9 mouse cellular contexts compared by ENCODE assay signal in genomic region chr2:153548221-153548923, GRCm38 (mm10). TPM values are rescaled to one million over a fixed set of nuclear protein-coding genes. Genes with fewer than 3 reads are reported as not detected.
DNase-seq lines count a peak whose midpoint lies in the region; ATAC-seq and TF ChIP-seq lines count a peak whose summit lies in the region.
"Had no signal": no experiment of that assay in that cellular context is flagged by ENCODE, and none has a peak within 500 bp of the region (broad histone marks: within the 10 kb centered on the region; RNA-seq: fewer than 3 reads in every experiment).

No protein-coding gene starts in this region.

- H3K9me3 ChIP-seq in heart, postnatal 0 days (replicated peaks; ENCODE audit: control insufficient read depth, low read length), result no peaks in the 10 kb centered on the region
- H3K9me3 ChIP-seq in forebrain, embryonic 14.5 days (replicated peaks; ENCODE audit: control insufficient read depth, low read length), result no peaks in the 10 kb centered on the region
- H3K9me3 ChIP-seq in midbrain, embryonic 15.5 days, result no peaks in the 10 kb centered on the region

- H3K36me3 ChIP-seq in heart, postnatal 0 days (replicated peaks; ENCODE audit: control insufficient read depth, insufficient read depth, low read length), result no peaks in the 10 kb centered on the region
- H3K36me3 ChIP-seq in forebrain, embryonic 14.5 days (ENCODE audit: control insufficient read depth, insufficient read depth, low read length), result no peaks in the 10 kb centered on the region
- no peaks in the 10 kb centered on the region for H3K36me3 ChIP-seq in midbrain, embryonic 15.5 days (replicated peaks)

- no peaks in the 10 kb centered on the region for H3K27me3 ChIP-seq in heart, postnatal 0 days (ENCODE audit: control insufficient read depth, insufficient read depth, low read length)
- no peaks in the 10 kb centered on the region for H3K27me3 ChIP-seq in forebrain, embryonic 14.5 days (replicated peaks; ENCODE audit: control insufficient read depth, insufficient read depth, low read length)
- H3K27me3 ChIP-seq in midbrain, embryonic 15.5 days (replicated peaks), result no peaks in the 10 kb centered on the region

- 33% methylated on average over 14 of the region's 14 CpGs for WGBS in heart, postnatal 0 days
- 29% methylated on average over 14 of the region's 14 CpGs for WGBS in forebrain, embryonic 14.5 days
- WGBS in midbrain, embryonic 15.5 days, result 19% methylated on average over 14 of the region's 14 CpGs

- no peak for ATAC-seq in heart, postnatal 0 days (ENCODE audit: insufficient read depth, low read depth)
- peak; percentile 38 for ATAC-seq in forebrain, embryonic 14.5 days
- ATAC-seq in midbrain, embryonic 15.5 days (replicated peaks), result peak; percentile 70
- ATAC-seq in monocyte, adult 5-6 weeks (replicated peaks; ENCODE audit: insufficient number of reproducible peaks, low FRiP score, low TSS enrichment, poor library complexity, severe bottlenecking), result no peak
- no peak for ATAC-seq in erythroblast, adult 5-6 weeks (replicated peaks; ENCODE audit: low FRiP score, poor library complexity, severe bottlenecking)

- H3K4me1 ChIP-seq in heart, postnatal 0 days (ENCODE audit: control insufficient read depth, insufficient read depth), result peaks cover 13% of the 10 kb centered on the region
- H3K4me1 ChIP-seq in forebrain, embryonic 14.5 days (ENCODE audit: control insufficient read depth, insufficient read depth, low read length), result peaks cover 13% of the 10 kb centered on the region
- H3K4me1 ChIP-seq in midbrain, embryonic 15.5 days, result peaks cover 20% of the 10 kb centered on the region

- H3K4me2 ChIP-seq in heart, postnatal 0 days (ENCODE audit: low read depth, low read length), result no peak overlapping the region
- no peak overlapping the region for H3K4me2 ChIP-seq in forebrain, embryonic 14.5 days (ENCODE audit: low read length)
- H3K4me2 ChIP-seq in midbrain, embryonic 15.5 days, result peak overlapping the region; percentile 15; the same call in 1 of the 2 replicates

- no peak for TF ChIP-seq EP300 in heart, postnatal 0 days (IDR thresholded peaks at IDR 0.05; ENCODE audit: low read depth)

- H3K9ac ChIP-seq in heart, postnatal 0 days (replicated peaks; ENCODE audit: low read depth, low read length), result 0 out of 2 replicates have a peak overlapping the region, but pooled peaks have one; percentile 7
- no peak overlapping the region for H3K9ac ChIP-seq in forebrain, embryonic 14.5 days (ENCODE audit: low read length)
- H3K9ac ChIP-seq in midbrain, embryonic 15.5 days, result 0 out of 2 replicates have a peak overlapping the region, but pooled peaks have one; percentile 12

- DNase-seq in heart, postnatal 0 days (ENCODE audit: low spot score), result no peak
- no peak for DNase-seq in heart, postnatal 4 days
- DNase-seq in adrenal gland, postnatal 10 days, result peak; percentile 88
- DNase-seq in forebrain, embryonic 14.5 days (ENCODE audit: low spot score), result peak; percentile 58
- no peak for DNase-seq in kidney, postnatal 4 days
- DNase-seq: gastrocnemius, postnatal 25 days had no signal

- no peak for TF ChIP-seq CTCF in heart, postnatal 0 days (IDR thresholded peaks at IDR 0.05; ENCODE audit: low read depth)

- H3K4me3 ChIP-seq in heart, postnatal 0 days (ENCODE audit: low read depth, low read length), result no peak overlapping the region
- H3K4me3 ChIP-seq in forebrain, embryonic 14.5 days (ENCODE audit: low read depth, low read length), result no peak overlapping the region
- H3K4me3 ChIP-seq in midbrain, embryonic 15.5 days, result no peak overlapping the region

- H3K27ac ChIP-seq in heart, postnatal 0 days (ENCODE audit: low read depth), result no peak overlapping the region
- H3K27ac ChIP-seq in forebrain, embryonic 14.5 days (ENCODE audit: low read depth, low read length), result peak overlapping the region; percentile 9; the same call in 1 of the 2 replicates
- peak overlapping the region; percentile 69 for H3K27ac ChIP-seq in midbrain, embryonic 15.5 days

RNA-seq across cellular contexts. Expression of gene Nol4l, which starts 18.6 kb away (rescaled TPM):
- total RNA-seq in heart, postnatal 0 days (2014; rRNA removed; ENCODE audit: low replicate concordance), result 10.2 and 13.1 TPM in 2 replicates
- polyA plus RNA-seq in heart, postnatal 0 days (2015; fragmentation: Nextera tagmentation; extraction: Ambion mirVana), result 4.3 TPM in 2 replicates
- total RNA-seq in heart, postnatal 4 days (2021), result 10 to 100 TPM; 12.0 to 13.5 TPM
- 10 to 100 TPM; 14.1 to 21.3 TPM for total RNA-seq in adrenal gland, postnatal 10 days (2021)
- 31.4 and 42.0 TPM in 2 replicates for polyA plus RNA-seq in forebrain, embryonic 14.5 days (2014; fragmentation: Nextera tagmentation; extraction: Ambion mirVana)
- polyA plus RNA-seq in midbrain, embryonic 15.5 days (2015; fragmentation: Nextera tagmentation; extraction: Ambion mirVana), result 50.8 and 54.6 TPM in 2 replicates
- total RNA-seq in monocyte, adult 5-6 weeks (2017), result 1.3 to 3.7 TPM (median 1.4 TPM) in 3 replicates
- total RNA-seq in erythroblast, adult 5-6 weeks (2015; ENCODE audit: low replicate concordance), result 2.7 and 6.1 TPM in 2 replicates
- total RNA-seq in erythroblast, adult 5-6 weeks (2017; ENCODE audit: low replicate concordance), result 1.8 and 4.3 TPM in 2 replicates

RNA-seq across cellular contexts. Expression of gene 4930404H24Rik, which starts 55.8 kb away (rescaled TPM):
- not detected in 2 replicates for total RNA-seq in heart, postnatal 0 days (2014; rRNA removed; ENCODE audit: low replicate concordance)
- polyA plus RNA-seq in heart, postnatal 0 days (2015; fragmentation: Nextera tagmentation; extraction: Ambion mirVana), result 0.45 TPM in 1 of 2 replicates, not detected in the other
- total RNA-seq in heart, postnatal 4 days (2021), result not detected
- total RNA-seq in adrenal gland, postnatal 10 days (2021), result not detected
- polyA plus RNA-seq in forebrain, embryonic 14.5 days (2014; fragmentation: Nextera tagmentation; extraction: Ambion mirVana), result not detected in 2 replicates
- polyA plus RNA-seq in midbrain, embryonic 15.5 days (2015; fragmentation: Nextera tagmentation; extraction: Ambion mirVana), result not detected in 2 replicates
- total RNA-seq in monocyte, adult 5-6 weeks (2017), result not detected in 3 replicates
- 7.1 TPM in 1 of 2 replicates, not detected in the other for total RNA-seq in erythroblast, adult 5-6 weeks (2015; ENCODE audit: low replicate concordance)
- not detected in 2 replicates for total RNA-seq in erythroblast, adult 5-6 weeks (2017; ENCODE audit: low replicate concordance)
- total RNA-seq: gastrocnemius, postnatal 25 days had no signal

Comparison
In these comparisons a context has a peak if more than half of its experiments do, and no peak if none do; other contexts are left out.
1. ATAC-seq: peak in forebrain, embryonic 14.5 days (single experiment) and midbrain, embryonic 15.5 days (single experiment); none in heart, postnatal 0 days (single experiment), monocyte, adult 5-6 weeks (single experiment) and erythroblast, adult 5-6 weeks (single experiment).
2. DNase-seq: peak in adrenal gland, postnatal 10 days (single experiment) and forebrain, embryonic 14.5 days (single experiment); none in heart, postnatal 0 days (single experiment), heart, postnatal 4 days (single experiment) and kidney, postnatal 4 days (0 of 2).